Mouse (Mus musculus) skeletal muscle tissue, adult 2 months (tissue): ENCODE results near the gene Atp6v1b1.
"Not testable (repeated sequence)": the region's sequence is repeated elsewhere in the genome, so short reads cannot be mapped to it uniquely, and the experiment has no call there.

Experiments
- DNase-seq: peaks from one replicate; pipeline ENCODE4 v3.0.0-alpha.2; 2012; ENCODE audit warnings: low read depth, low spot score

The Atp6v1b1 gene

GRCm38 (mm10) chr6:83775638-83776293 lies 33.0 kb downstream of the Atp6v1b1 start, which contains the start of gene Tex261:
Gene Tex261 (minus strand): TSS chr6:83775813.
- DNase-seq: peak; percentile 78

- no peak for DNase-seq
Measured at GRCm38 (mm10) chr6:83778306-83778705, 35.5 kb downstream of the Atp6v1b1 start.

GRCm38 (mm10) chr6:83779026-83779425 lies 36.2 kb downstream of the Atp6v1b1 start:
- peak; percentile 27 for DNase-seq

- DNase-seq: no peak
Measured at GRCm38 (mm10) chr6:83786426-83786825, 43.6 kb downstream of the Atp6v1b1 start.

GRCm38 (mm10) chr6:83788554-83788953 lies 45.8 kb downstream of the Atp6v1b1 start:
- no peak for DNase-seq

GRCm38 (mm10) chr6:83790533-83790932 lies 47.7 kb downstream of the Atp6v1b1 start:
- not testable (repeated sequence) for DNase-seq

- DNase-seq: peak; percentile 35
Measured at GRCm38 (mm10) chr6:83791251-83791890, 48.6 kb downstream of the Atp6v1b1 start.

- peak; percentile 93 for DNase-seq
Measured at GRCm38 (mm10) chr6:83794760-83795296, 52.0 kb downstream of the Atp6v1b1 start, which contains the start of gene Nagk. Gene Nagk (plus strand): TSS chr6:83794982.

- DNase-seq: peak; percentile 30
Measured at GRCm38 (mm10) chr6:83795492-83795900, 52.7 kb downstream of the Atp6v1b1 start.

GRCm38 (mm10) chr6:83796686-83797085 lies 53.9 kb downstream of the Atp6v1b1 start:
- DNase-seq: no peak

GRCm38 (mm10) chr6:83802033-83802432 lies 59.2 kb downstream of the Atp6v1b1 start:
- no peak for DNase-seq

GRCm38 (mm10) chr6:83802846-83803245 lies 60.1 kb downstream of the Atp6v1b1 start:
- DNase-seq: no peak
